Mouse (Mus musculus): Measurements from ENCODE around the gene Foxp1. TPM values are rescaled to one million over a fixed set of nuclear protein-coding genes. Genes with fewer than 3 reads are reported as not detected.

Gene Foxp1
- total RNA-seq, 2 experiments from 2014 or later: 44.7 to 51.6 TPM

- no peak for DNase-seq
Measured at GRCm38 (mm10) chr6:99130758-99131410, 391.6 kb downstream of the Foxp1 start.

GRCm38 (mm10) chr6:99126717-99127116 lies 395.8 kb downstream of the Foxp1 start:
- DNase-seq: no peak

GRCm38 (mm10) chr6:99120776-99121766 lies 401.4 kb downstream of the Foxp1 start:
- DNase-seq: peak; percentile 29

GRCm38 (mm10) chr6:99118534-99118933 lies 404.0 kb downstream of the Foxp1 start:
- DNase-seq: peak; percentile 25

GRCm38 (mm10) chr6:99117411-99117810 lies 405.1 kb downstream of the Foxp1 start:
- DNase-seq: peak; percentile 52

GRCm38 (mm10) chr6:99111856-99112255 lies 410.7 kb downstream of the Foxp1 start:
- no peak for DNase-seq

- no peak for DNase-seq
Measured at GRCm38 (mm10) chr6:99108417-99108816, 414.1 kb downstream of the Foxp1 start.

GRCm38 (mm10) chr6:99107674-99108073 lies 414.8 kb downstream of the Foxp1 start:
- no peak for DNase-seq

GRCm38 (mm10) chr6:99107081-99107482 lies 415.4 kb downstream of the Foxp1 start:
- DNase-seq: no peak

GRCm38 (mm10) chr6:99105979-99106378 lies 416.5 kb downstream of the Foxp1 start:
- no peak for DNase-seq

- no peak for DNase-seq
Measured at GRCm38 (mm10) chr6:99104446-99104845, 418.1 kb downstream of the Foxp1 start.

GRCm38 (mm10) chr6:99103911-99104310 lies 418.6 kb downstream of the Foxp1 start:
- no peak for DNase-seq

- DNase-seq: peak; percentile 18
Measured at GRCm38 (mm10) chr6:99101489-99101908, 421.0 kb downstream of the Foxp1 start.

GRCm38 (mm10) chr6:99100331-99100730 lies 422.2 kb downstream of the Foxp1 start:
- no peak for DNase-seq

GRCm38 (mm10) chr6:99099781-99100180 lies 422.7 kb downstream of the Foxp1 start:
- no peak for DNase-seq

GRCm38 (mm10) chr6:99097191-99097590 lies 425.3 kb downstream of the Foxp1 start:
- DNase-seq: no peak

GRCm38 (mm10) chr6:99096776-99097166 lies 425.8 kb downstream of the Foxp1 start:
- no peak for DNase-seq

- peak; percentile 52 for DNase-seq
Measured at GRCm38 (mm10) chr6:99096105-99096775, 426.3 kb downstream of the Foxp1 start.

GRCm38 (mm10) chr6:99095185-99096104 lies 427.1 kb downstream of the Foxp1 start:
- DNase-seq: peak; percentile 38

- DNase-seq: peak; percentile 10
Measured at GRCm38 (mm10) chr6:99094339-99094989, 428.1 kb downstream of the Foxp1 start.

GRCm38 (mm10) chr6:99093856-99094255 lies 428.7 kb downstream of the Foxp1 start:
- DNase-seq: no peak
